Mouse (Mus musculus) C2C12 (cell line): ENCODE measurements around the gene Gm20708. TPM values are rescaled to one million over a fixed set of nuclear protein-coding genes. Genes with fewer than 3 reads are reported as not detected.

Experiments used
- H3K27me3 ChIP-seq: one replicate; pipeline ENCODE4 v1.6.1; 2011; ENCODE audit not compliant: control insufficient read depth, insufficient read depth, insufficient read length
- H3K36me3 ChIP-seq: one replicate; pipeline ENCODE4 v1.6.1; 2011; ENCODE audit not compliant: control insufficient read depth, insufficient read depth
- H3K4me3 ChIP-seq: one replicate; pipeline ENCODE4 v1.5.1; 2011; ENCODE audit warnings: mild to moderate bottlenecking, control low read depth; ENCODE audit not compliant: poor library complexity, insufficient read depth, severe bottlenecking
- H3K79me2 ChIP-seq: one replicate; pipeline ENCODE4 v1.6.1; 2011; ENCODE audit not compliant: control insufficient read depth, insufficient read depth
- H3K79me3 ChIP-seq: one replicate; pipeline ENCODE4 v1.6.1; 2011; ENCODE audit warnings: low read depth, control low read depth
- H3ac ChIP-seq: one replicate; pipeline ENCODE3; 2011; ENCODE audit warnings: low read depth; ENCODE audit not compliant: control insufficient read depth, insufficient read length
- CEBPB ChIP-seq: IDR thresholded peaks from one replicate; pipeline ENCODE4 v1.6.1; 2011; ENCODE audit warnings: low read depth, mild to moderate bottlenecking, control low read depth, moderate library complexity
- CTCF ChIP-seq: IDR thresholded peaks from one replicate; pipeline ENCODE4 v1.5.1; 2011; ENCODE audit not compliant: control insufficient read depth, insufficient read depth, insufficient read length
- FOSL1 ChIP-seq: IDR thresholded peaks from one replicate; pipeline ENCODE4 v1.8.0; 2011; ENCODE audit warnings: mild to moderate bottlenecking, low read length; ENCODE audit not compliant: poor library complexity, insufficient read depth, severe bottlenecking
- MAX ChIP-seq: IDR thresholded peaks from one replicate; pipeline ENCODE4 v1.6.1; 2011; ENCODE audit warnings: mild to moderate bottlenecking, control low read depth
- MYOD1 ChIP-seq: IDR thresholded peaks from one replicate; pipeline ENCODE4 v1.6.1; 2011; ENCODE audit warnings: low read depth; ENCODE audit not compliant: control insufficient read depth, insufficient read length
- MYOG ChIP-seq: IDR thresholded peaks from one replicate; pipeline ENCODE4 v1.6.1; 2011; ENCODE audit not compliant: control insufficient read depth, insufficient read length; ENCODE audit errors: extremely low read depth
- USF1 ChIP-seq: IDR thresholded peaks from one replicate; pipeline ENCODE4 v1.6.1; 2011; ENCODE audit warnings: low read depth, mild to moderate bottlenecking, control low read depth, moderate library complexity
- long read RNA-seq, 2 experiments: library from polyadenylated mRNA; unstranded; transcript quantifications; one replicate each; pipeline ENCODE4 v2.0.0; 2019 to 2020
- polyA plus RNA-seq: library from polyadenylated mRNA; unstranded; fragments of >200 nt; fragmentation: generic; extraction: Trizol; gene quantifications from one replicate; pipeline ENCODE4 v1.2.1, GENCODE M21; 2012; ENCODE audit warnings: missing spikeins

Gene Gm20708
- polyA plus RNA-seq, result 0.16 TPM
- long read RNA-seq, experiment 1, partial matches to known transcripts, result 0 of 7 reads
- long read RNA-seq, experiment 1, other reads (novel, unspliced or antisense), result 7 of 7 reads
- long read RNA-seq, experiment 2, partial matches to known transcripts, result 0 of 1 reads
- long read RNA-seq, experiment 2, other reads (novel, unspliced or antisense), result 1 of 1 reads

- TF ChIP-seq FOSL1, result no peak
- TF ChIP-seq MYOG, result no peak
- no peak for TF ChIP-seq CTCF
- no peak for TF ChIP-seq MYOD1
- no peak for TF ChIP-seq CEBPB
- TF ChIP-seq USF1, result no peak
- TF ChIP-seq MAX, result no peak
- H3K4me3 ChIP-seq, result peak within 1 kb of the TSS; percentile 93
Measured at GRCm38 (mm10) chr11:117809407-117810311, at the start of gene Gm20708, which contains the start of gene Syngr2. Gene Gm20708 (plus strand): TSS chr11:117809668. Gene Syngr2 (plus strand): TSS chr11:117809668.

DNA sequence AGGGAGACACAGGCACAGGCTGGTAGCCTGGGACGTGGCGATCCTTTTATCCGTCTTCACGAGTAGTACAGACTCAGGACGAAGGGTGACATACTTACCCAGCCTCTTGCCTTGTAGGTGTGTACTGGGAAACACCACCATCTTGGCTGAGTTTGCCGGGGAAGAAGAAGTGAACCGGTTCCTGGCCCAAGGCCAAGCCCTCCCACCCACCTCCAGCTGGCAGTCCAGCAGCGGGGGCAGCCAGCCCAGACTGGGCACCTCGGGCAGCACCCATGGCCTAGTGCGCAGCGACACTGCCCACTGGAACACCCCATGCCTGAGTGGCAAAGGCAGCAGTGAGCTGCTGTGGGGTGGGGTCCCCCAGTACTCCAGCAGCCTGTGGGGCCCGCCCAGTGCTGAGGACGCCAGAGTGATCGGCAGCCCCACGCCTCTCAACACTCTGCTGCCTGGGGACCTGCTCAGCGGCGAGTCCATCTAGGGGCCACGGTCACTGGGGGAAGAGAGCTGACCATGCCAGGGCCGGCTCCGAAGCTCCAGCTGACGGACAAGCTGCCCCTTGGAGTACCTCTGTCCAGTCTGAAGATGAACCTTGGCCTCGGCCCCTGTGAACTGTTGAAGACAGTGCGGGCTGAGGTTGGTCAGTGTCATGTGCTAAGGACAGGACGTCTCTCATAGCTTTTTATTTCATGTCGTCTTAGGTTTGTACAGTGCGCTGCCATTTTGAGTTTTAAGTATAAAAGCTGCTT is 48.9 kb upstream of the Gm20708 start:
- Histone ChIP-seq H3K79me2 (no peaks in the 10 kb centered on the region), H3K79me3 (no peaks in the 10 kb centered on the region), H3ac (no peak overlapping the region), H3K27me3 (no peaks in the 10 kb centered on the region), H3K4me3 (no peak overlapping the region), H3K36me3 (peaks cover 28% of the 10 kb centered on the region)
- TF ChIP-seq FOSL1, result no peak
- no peak for TF ChIP-seq MAX
- no peak for TF ChIP-seq MYOD1
- no peak for TF ChIP-seq MYOG
- no peak for TF ChIP-seq CTCF
- TF ChIP-seq USF1, result no peak
- TF ChIP-seq CEBPB, result no peak

More at GRCm38 (mm10) chr11:117809407-117810311, at the start of gene Gm20708, which contains the start of gene Syngr2:
- no peaks in the 10 kb centered on the region for H3K27me3 ChIP-seq
- H3K79me3 ChIP-seq, result peaks cover 25% of the 10 kb centered on the region
- peak within 1 kb of the TSS; percentile 78 for H3ac ChIP-seq
- peaks cover 53% of the 10 kb centered on the region for H3K79me2 ChIP-seq
- peaks cover 30% of the 10 kb centered on the region for H3K36me3 ChIP-seq

- no peaks in the 10 kb centered on the region for H3K79me3 ChIP-seq
- no peaks in the 10 kb centered on the region for H3K27me3 ChIP-seq
- no peak overlapping the region for H3ac ChIP-seq
- H3K79me2 ChIP-seq, result no peaks in the 10 kb centered on the region
- no peak overlapping the region for H3K4me3 ChIP-seq
- H3K36me3 ChIP-seq, result peaks cover 22% of the 10 kb centered on the region
- TF ChIP-seq FOSL1, result no peak
- no peak for TF ChIP-seq CEBPB
- no peak for TF ChIP-seq MAX
- TF ChIP-seq MYOG, result no peak
- no peak for TF ChIP-seq USF1
- TF ChIP-seq CTCF, result no peak
- TF ChIP-seq MYOD1, result no peak
Measured at GRCm38 (mm10) chr11:117761801-117762200, 47.7 kb upstream of the Gm20708 start.

GRCm38 (mm10) chr11:117762246-117762645 is 47.2 kb upstream of the Gm20708 start:
- TF ChIP-seq MYOG (no peak), USF1 (no peak), MAX (no peak), FOSL1 (no peak), CTCF (no peak), MYOD1 (no peak), CEBPB (no peak)
- Histone ChIP-seq H3K36me3 (peaks cover 22% of the 10 kb centered on the region), H3K4me3 (no peak overlapping the region)

GRCm38 (mm10) chr11:117764319-117764718 is 45.1 kb upstream of the Gm20708 start:
- H3K79me2 ChIP-seq, result no peaks in the 10 kb centered on the region
- no peak overlapping the region for H3ac ChIP-seq
- TF ChIP-seq MYOD1 (no peak), MAX (no peak), MYOG (no peak), CTCF (no peak), CEBPB (no peak), FOSL1 (no peak), USF1 (no peak)
- no peak overlapping the region for H3K4me3 ChIP-seq
- H3K79me3 ChIP-seq, result no peaks in the 10 kb centered on the region
- peaks cover 16% of the 10 kb centered on the region for H3K36me3 ChIP-seq
- H3K27me3 ChIP-seq, result no peaks in the 10 kb centered on the region

More at GRCm38 (mm10) chr11:117762246-117762645, 47.2 kb upstream of the Gm20708 start:
- Histone ChIP-seq H3K79me3 (no peaks in the 10 kb centered on the region), H3ac (no peak overlapping the region), H3K79me2 (no peaks in the 10 kb centered on the region), H3K27me3 (no peaks in the 10 kb centered on the region)
